Mouse (Mus musculus) kidney, embryonic 15.5 days (tissue): ENCODE measurements around the gene Scfd2. TPM values are rescaled to one million over a fixed set of nuclear protein-coding genes. Genes with fewer than 3 reads are reported as not detected.
A peak's percentile ranks its signal among the peaks of the same experiment; 100 is the strongest.

Experiments
- ATAC-seq: fragments of 200-750 bp; cut with Nextera tagmentation; replicated peaks from 2 replicates; pipeline ENCODE4 v1.8.0; 2017; ENCODE audit warnings: moderate TSS enrichment; ENCODE audit not compliant: low FRiP score
- H3K27ac ChIP-seq: fragments of 300-500 bp; sonication (generic); 2 replicates; pipeline ENCODE4 v1.5.1; 2015; ENCODE audit warnings: mild to moderate bottlenecking, inconsistent platforms
- H3K27me3 ChIP-seq: fragments of 300-500 bp; sonication (generic); 2 replicates; pipeline ENCODE4 v1.6.1; 2015; ENCODE audit warnings: inconsistent platforms
- H3K36me3 ChIP-seq: fragments of 300-500 bp; sonication (generic); 2 replicates; pipeline ENCODE4 v1.6.1; 2015; ENCODE audit warnings: inconsistent platforms
- H3K4me1 ChIP-seq: fragments of 300-500 bp; sonication (generic); 2 replicates; pipeline ENCODE4 v1.6.1; 2015; ENCODE audit warnings: inconsistent platforms
- H3K4me2 ChIP-seq: fragments of 300-500 bp; sonication (generic); 2 replicates; pipeline ENCODE4 v1.6.1; 2015; ENCODE audit warnings: moderate library complexity, mild to moderate bottlenecking, inconsistent platforms
- H3K4me3 ChIP-seq: fragments of 300-500 bp; sonication (generic); replicated peaks from 2 replicates; pipeline ENCODE4 v1.5.1; 2015; ENCODE audit warnings: mild to moderate bottlenecking, inconsistent platforms
- H3K9ac ChIP-seq: fragments of 300-500 bp; sonication (generic); 2 replicates; pipeline ENCODE4 v1.6.1; 2015; ENCODE audit warnings: mild to moderate bottlenecking, inconsistent platforms
- H3K9me3 ChIP-seq: fragments of 300-500 bp; sonication (generic); replicated peaks from 2 replicates; pipeline ENCODE4 v1.6.1; 2016; ENCODE audit warnings: inconsistent platforms
- WGBS: fragments of 180-500 bp; shearing (Covaris S2); methylation state at CpG from one replicate; pipeline ENCODE4 v1.1.7; 2015; ENCODE audit warnings: mixed read lengths; 5-methylcytosine and 5-hydroxymethylcytosine counted together
- polyA plus RNA-seq: library from polyadenylated mRNA; unstranded; fragments of >200 nt; fragmentation: Nextera tagmentation; extraction: Ambion mirVana; gene quantifications from 2 replicates; pipeline ENCODE4 v1.2.1, GENCODE M21; 2015

Scfd2 gene
- polyA plus RNA-seq, 1 experiment from 2014 or later = 18.3 TPM

DNA sequence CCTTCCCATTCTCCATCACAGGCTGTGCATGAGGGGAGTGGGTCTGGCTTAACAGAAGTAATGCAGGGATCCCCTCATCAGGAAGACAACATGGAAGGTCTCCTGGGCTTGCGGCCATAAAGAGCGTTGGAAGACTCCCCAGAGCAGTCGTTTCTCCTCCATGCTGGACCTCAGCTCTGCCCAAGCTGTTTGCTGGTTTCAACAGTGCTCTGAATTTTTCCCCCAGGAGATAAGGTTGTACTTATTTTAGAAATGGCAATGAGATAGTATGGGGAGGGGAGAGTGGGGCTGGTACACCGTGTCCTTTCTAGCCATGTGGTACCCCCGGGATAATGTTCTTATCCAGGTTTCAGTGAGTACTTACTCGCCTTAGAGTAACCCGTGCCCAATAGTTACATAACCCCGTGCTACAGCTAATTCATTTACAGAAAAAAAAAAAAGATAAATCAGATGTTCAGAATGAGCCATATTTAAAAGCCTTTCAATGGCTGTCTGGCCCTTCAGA, 285.9 kb downstream of the Scfd2 start:
- H3K4me3 ChIP-seq = no peak overlapping the region
- H3K9ac ChIP-seq = no peak overlapping the region
- H3K27ac ChIP-seq = peak overlapping the region; percentile 49; the same call in 1 of the 2 replicates
- peaks cover 6% of the 10 kb centered on the region; the same call in 1 of the 2 replicates for H3K27me3 ChIP-seq
- ATAC-seq = no peak
- no peaks in the 10 kb centered on the region for H3K9me3 ChIP-seq
- WGBS = 75% methylated on average over 8 of the region's 8 CpGs
- no peak overlapping the region for H3K4me2 ChIP-seq
- no peaks in the 10 kb centered on the region for H3K36me3 ChIP-seq
- H3K4me1 ChIP-seq = peaks cover 37% of the 10 kb centered on the region

DNA sequence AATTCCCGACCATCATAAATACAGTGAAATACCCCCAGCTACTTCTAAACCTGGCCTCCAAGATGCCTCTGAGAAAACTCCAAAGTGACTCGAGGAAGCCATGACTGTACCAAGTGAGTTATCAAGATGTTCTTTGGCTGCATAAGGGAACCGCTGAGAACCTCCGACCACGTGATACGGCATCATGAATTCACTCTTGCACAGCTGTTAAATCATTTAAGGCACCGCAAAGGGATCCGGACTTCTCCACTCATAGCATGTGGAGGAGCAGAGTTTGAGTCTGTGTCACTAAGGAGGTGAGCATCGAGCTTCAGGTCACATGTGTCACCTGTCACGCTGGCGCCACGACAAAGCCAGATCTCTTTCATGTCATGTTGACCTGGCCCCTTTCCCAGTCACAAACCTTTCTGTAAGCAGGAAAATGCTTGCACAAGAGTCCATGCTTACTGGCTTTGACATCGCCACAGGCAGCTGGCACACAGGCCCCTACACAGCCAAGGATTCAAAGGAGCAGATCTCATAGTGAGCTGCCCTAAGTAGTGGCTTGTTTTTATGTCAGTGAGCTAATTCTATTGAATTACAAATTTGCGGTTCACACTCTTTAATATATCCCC, 287.0 kb downstream of the Scfd2 start:
- no peak for ATAC-seq
- Histone ChIP-seq H3K27ac (no peak overlapping the region), H3K4me2 (no peak overlapping the region), H3K4me3 (no peak overlapping the region), H3K9ac (no peak overlapping the region), H3K36me3 (no peaks in the 10 kb centered on the region), H3K9me3 (no peaks in the 10 kb centered on the region), H3K4me1 (peaks cover 27% of the 10 kb centered on the region), H3K27me3 (peaks cover 6% of the 10 kb centered on the region; the same call in 1 of the 2 replicates)
- 73% methylated on average over 14 of the region's 14 CpGs for WGBS

DNA sequence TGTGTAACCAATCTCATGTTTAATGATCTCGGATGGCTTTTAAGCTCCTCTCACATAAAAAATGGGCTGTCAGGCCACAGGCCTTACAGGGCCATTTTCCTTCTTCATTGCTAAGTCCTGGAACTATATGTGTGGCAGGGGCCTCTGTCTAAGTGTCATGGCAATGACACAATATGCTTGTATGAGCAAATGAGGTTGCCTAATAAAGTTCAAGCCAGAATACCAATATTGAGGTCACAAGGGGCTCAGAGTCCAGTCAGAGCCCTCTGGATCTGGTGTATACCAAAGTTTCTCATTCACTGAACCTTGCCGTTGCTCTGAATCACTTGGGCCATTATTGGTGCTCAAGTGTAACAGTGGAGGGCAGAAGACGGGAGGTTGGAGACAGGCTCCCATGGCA, 288.9 kb downstream of the Scfd2 start:
- no peak for ATAC-seq
- WGBS = 61% methylated on average over 3 of the region's 3 CpGs
- H3K4me3 ChIP-seq = no peak overlapping the region
- H3K9ac ChIP-seq = no peak overlapping the region
- H3K9me3 ChIP-seq = no peaks in the 10 kb centered on the region
- no peaks in the 10 kb centered on the region for H3K36me3 ChIP-seq
- H3K27me3 ChIP-seq = peaks cover 6% of the 10 kb centered on the region; the same call in 1 of the 2 replicates
- peaks cover 25% of the 10 kb centered on the region for H3K4me1 ChIP-seq
- H3K27ac ChIP-seq = no peak overlapping the region
- no peak overlapping the region for H3K4me2 ChIP-seq

DNA sequence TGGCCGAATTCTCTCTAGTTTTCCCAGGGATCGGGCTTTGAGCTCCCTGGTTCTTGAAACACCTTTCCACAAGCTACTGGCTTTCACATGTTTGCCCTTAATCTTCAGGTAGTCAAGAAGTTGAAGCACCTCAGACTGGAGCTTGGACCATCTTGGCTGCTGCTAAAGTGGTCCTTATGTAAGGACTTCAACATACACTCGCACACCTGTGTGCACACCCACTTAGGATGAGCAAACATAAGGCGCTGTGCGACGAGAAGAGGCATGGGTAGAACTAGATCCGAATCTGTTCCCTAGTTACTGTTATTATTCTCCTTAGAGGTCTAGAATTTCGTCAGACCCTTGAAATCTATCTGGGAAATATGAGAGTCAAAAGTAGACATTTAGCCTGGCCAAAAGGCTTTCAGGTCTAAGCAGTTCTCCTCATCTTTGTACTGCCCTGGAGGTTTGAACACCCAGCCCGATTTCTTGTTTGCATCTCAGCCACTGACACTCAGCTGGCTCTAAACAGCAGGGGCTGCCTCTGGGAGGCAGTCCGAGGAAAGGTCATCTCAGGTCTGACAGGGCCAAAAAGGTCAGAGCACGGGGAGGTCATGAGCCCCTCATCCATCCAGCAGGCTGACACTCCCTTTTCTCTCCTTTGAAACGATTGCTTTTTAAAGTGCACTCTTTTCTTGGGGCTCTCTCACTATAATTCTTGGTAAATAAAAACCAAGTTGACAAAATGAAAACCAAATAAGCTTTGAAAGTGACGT, 290.5 kb downstream of the Scfd2 start:
- Histone ChIP-seq H3K4me2 (no peak overlapping the region), H3K9ac (no peak overlapping the region), H3K36me3 (no peaks in the 10 kb centered on the region), H3K27ac (no peak overlapping the region), H3K4me3 (no peak overlapping the region), H3K9me3 (no peaks in the 10 kb centered on the region), H3K4me1 (peaks cover 10% of the 10 kb centered on the region), H3K27me3 (peaks cover 6% of the 10 kb centered on the region; the same call in 1 of the 2 replicates)
- WGBS = 59% methylated on average over 13 of the region's 13 CpGs
- ATAC-seq = no peak

DNA sequence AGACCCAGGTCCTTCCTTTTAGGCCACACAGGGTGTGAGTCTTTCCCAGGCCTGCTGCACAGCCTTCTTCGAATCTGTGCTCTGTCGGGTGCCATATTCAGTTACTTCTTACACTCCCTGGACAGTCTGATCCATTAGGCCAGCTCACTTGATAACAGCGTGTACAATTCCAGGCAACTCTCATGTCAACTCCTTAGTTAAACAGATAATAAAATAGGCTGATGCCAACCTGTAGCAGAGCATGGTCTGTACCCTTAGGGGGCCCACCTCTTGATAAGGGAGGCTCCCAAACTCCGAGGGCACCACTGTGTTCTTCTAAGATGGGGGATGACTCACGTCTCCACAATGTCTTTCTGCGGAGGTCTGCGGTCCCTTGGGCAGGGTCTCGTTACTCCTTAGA, 291.3 kb downstream of the Scfd2 start:
- Histone ChIP-seq H3K4me2 (no peak overlapping the region), H3K27me3 (peaks cover 6% of the 10 kb centered on the region; the same call in 1 of the 2 replicates), H3K4me1 (peaks cover 4% of the 10 kb centered on the region), H3K9ac (no peak overlapping the region), H3K9me3 (no peaks in the 10 kb centered on the region), H3K36me3 (no peaks in the 10 kb centered on the region), H3K27ac (no peak overlapping the region), H3K4me3 (no peak overlapping the region)
- ATAC-seq = no peak; the same call in 1 of the 2 replicates
- WGBS = 63% methylated on average over 8 of the region's 8 CpGs

DNA sequence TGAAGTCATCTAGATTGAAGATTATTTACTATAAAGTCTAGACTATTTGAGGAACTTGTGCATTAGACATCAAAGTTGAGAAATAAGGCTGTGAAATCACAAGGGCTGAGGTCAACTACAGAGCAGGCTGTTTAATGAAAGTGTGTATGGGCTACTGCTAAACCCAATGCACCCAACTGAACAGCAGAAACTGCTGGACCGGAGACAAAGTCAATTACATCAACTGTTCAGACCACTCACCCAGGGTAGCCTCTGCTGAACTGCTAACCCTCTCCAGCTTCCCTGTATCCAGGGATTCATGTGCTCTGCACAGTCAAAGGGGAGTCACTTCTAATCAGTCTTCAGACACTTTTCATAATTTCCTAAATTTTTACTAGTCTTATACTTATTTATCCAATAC, 292.2 kb downstream of the Scfd2 start:
- peaks cover 6% of the 10 kb centered on the region; the same call in 1 of the 2 replicates for H3K27me3 ChIP-seq
- peak; percentile 79; the same call in 1 of the 2 replicates for ATAC-seq
- WGBS = 43% methylated on average over 1 of the region's 1 CpGs

DNA sequence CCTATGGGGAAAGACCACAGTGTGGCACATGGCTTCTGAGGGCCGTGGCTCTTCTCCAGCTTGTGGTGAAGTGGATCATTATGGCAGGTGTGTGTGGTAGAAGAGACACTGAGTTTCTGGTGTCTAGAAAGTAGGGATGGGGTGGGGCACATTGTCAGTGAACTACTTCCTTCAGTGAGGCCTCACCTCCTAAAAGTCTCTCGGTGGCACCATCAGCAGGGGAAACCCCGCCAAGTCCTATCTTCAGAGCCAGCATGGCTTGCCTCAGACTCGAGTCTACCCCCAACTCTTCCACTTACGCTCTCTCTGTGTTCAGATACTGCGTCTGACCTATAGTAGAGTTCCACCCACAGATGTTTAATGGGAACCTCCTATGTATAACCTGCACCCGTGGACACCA, 297.8 kb downstream of the Scfd2 start:
- WGBS = 86% methylated on average over 7 of the region's 7 CpGs
- no peak overlapping the region for H3K4me2 ChIP-seq
- no peak overlapping the region for H3K27ac ChIP-seq
- no peak for ATAC-seq
- no peaks in the 10 kb centered on the region for H3K27me3 ChIP-seq
- no peaks in the 10 kb centered on the region for H3K36me3 ChIP-seq
- H3K4me1 ChIP-seq = peaks cover 12% of the 10 kb centered on the region; the same call in 1 of the 2 replicates
- H3K4me3 ChIP-seq = no peak overlapping the region
- H3K9me3 ChIP-seq = no peaks in the 10 kb centered on the region
- H3K9ac ChIP-seq = no peak overlapping the region

More for the DNA sequence above, 292.2 kb downstream of the Scfd2 start:
- Histone ChIP-seq H3K36me3 (no peaks in the 10 kb centered on the region), H3K4me3 (no peak overlapping the region), H3K9me3 (no peaks in the 10 kb centered on the region), H3K9ac (no peak overlapping the region), H3K4me2 (no peak overlapping the region), H3K27ac (no peak overlapping the region), H3K4me1 (no peaks in the 10 kb centered on the region; the same call in 1 of the 2 replicates)

DNA sequence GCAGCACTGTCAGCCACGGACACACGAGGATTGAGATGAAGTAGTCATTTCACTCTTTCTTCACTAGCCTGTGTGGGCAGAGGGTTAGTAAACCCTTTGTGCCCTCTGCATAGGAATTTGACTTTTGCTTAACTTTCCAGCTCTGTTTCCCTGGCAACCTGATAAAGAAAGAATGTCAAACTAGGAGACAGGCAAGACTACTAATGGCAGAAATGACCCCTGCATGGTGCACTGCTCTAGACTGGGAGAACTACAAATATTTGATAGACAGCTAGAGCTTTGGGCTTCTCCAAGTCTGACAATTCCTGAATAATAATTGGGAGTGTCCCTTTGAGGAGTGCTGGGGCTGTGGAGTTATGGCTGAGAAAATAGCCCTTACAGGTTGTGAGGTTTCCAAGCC, 301.0 kb downstream of the Scfd2 start:
- Histone ChIP-seq H3K9me3 (no peaks in the 10 kb centered on the region), H3K36me3 (no peaks in the 10 kb centered on the region), H3K4me3 (no peak overlapping the region), H3K4me2 (no peak overlapping the region), H3K27me3 (no peaks in the 10 kb centered on the region), H3K9ac (no peak overlapping the region), H3K27ac (no peak overlapping the region), H3K4me1 (peaks cover 21% of the 10 kb centered on the region)
- 88% methylated on average over 2 of the region's 2 CpGs for WGBS
- ATAC-seq = no peak

DNA sequence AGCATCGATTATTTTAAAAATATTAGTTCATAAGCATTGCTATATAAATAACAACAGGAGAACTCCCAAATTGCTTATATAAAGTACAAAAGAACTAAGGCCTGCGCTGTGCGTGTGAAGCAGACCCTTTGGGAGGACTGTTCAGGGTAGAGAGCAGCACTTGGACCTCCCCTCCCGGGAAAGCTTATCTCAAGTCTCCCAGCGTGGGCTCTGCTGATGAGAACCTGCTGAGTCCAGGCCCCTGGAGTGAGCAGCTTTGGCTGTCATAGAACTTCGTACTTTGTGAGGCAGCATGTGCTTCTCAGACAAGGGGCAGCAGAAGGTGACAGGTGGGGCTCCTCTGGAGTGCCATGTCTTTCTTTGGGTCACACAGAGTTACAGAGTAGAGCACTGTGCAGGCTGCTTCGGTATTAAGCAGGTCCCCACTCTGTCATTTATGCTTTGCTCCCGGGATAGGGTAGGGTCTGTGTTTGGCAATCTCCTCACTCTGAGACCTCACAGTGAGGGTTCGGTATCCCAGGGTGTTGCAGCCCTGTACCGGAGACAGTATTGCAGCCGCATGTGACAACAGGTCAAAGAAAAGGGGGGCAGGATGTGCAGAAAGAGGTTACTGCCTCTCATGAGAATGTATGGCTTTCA, 301.7 kb downstream of the Scfd2 start:
- H3K4me2 ChIP-seq = no peak overlapping the region
- H3K27ac ChIP-seq = no peak overlapping the region
- WGBS = 71% methylated on average over 11 of the region's 11 CpGs

DNA sequence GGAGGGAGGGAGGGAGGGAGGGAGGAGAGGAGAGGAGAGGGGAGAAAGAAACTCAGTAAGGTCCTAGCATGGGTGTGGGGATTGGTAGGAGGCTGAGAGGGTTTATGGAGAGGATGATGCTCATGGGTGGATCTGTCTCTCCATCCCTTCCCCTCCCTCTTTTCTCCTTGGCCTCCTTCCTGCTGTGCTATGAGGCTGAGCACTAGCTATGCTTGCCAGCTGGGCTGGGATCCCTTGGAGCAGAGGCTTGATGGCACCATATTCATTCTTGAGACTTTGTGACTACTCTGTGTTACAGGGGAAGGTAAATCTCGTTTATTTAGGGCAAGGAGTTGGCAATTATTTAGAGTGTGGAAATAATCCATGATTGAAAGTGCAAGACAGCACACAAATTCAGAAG, 302.6 kb downstream of the Scfd2 start:
- 68% methylated on average over 1 of the region's 1 CpGs for WGBS
- no peak overlapping the region for H3K27ac ChIP-seq
- no peak overlapping the region for H3K9ac ChIP-seq
- no peak for ATAC-seq
- H3K4me2 ChIP-seq = no peak overlapping the region
- no peaks in the 10 kb centered on the region for H3K36me3 ChIP-seq
- peaks cover 21% of the 10 kb centered on the region for H3K4me1 ChIP-seq
- no peaks in the 10 kb centered on the region for H3K9me3 ChIP-seq
- no peaks in the 10 kb centered on the region for H3K27me3 ChIP-seq
- H3K4me3 ChIP-seq = no peak overlapping the region

More for the DNA sequence above, 301.7 kb downstream of the Scfd2 start:
- no peak overlapping the region for H3K4me3 ChIP-seq
- no peaks in the 10 kb centered on the region for H3K9me3 ChIP-seq
- H3K36me3 ChIP-seq = no peaks in the 10 kb centered on the region
- H3K9ac ChIP-seq = no peak overlapping the region
- H3K27me3 ChIP-seq = no peaks in the 10 kb centered on the region
- ATAC-seq = 0 out of 2 replicates have a peak, but pooled peaks have one; percentile 20
- peaks cover 21% of the 10 kb centered on the region for H3K4me1 ChIP-seq

DNA sequence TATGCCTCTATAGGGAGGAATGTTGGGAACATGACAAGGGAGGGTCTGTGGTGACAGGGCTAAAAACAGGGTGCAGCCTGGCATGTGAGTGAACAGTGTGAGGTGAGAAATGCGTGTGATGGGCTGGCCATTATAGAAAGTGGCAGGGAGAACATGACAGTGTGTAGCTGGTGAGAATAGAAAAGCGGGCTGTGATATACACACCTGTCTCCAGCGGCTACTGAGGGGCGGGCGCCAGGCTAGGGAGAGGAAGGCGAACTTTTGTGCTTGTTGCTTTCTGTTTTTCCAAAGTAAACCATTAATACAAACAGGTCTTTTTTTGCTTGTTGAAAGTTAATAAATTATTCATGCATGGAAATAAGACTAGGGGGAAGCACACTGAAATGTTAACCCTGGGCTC, 304.2 kb downstream of the Scfd2 start:
- Histone ChIP-seq H3K27me3 (no peaks in the 10 kb centered on the region), H3K4me2 (0 out of 2 replicates have a peak overlapping the region, but pooled peaks have one; percentile 16), H3K36me3 (no peaks in the 10 kb centered on the region), H3K27ac (peak overlapping the region; percentile 51; the same call in 1 of the 2 replicates), H3K4me1 (peaks cover 21% of the 10 kb centered on the region), H3K9me3 (no peaks in the 10 kb centered on the region), H3K9ac (no peak overlapping the region), H3K4me3 (no peak overlapping the region)
- 80% methylated on average over 6 of the region's 6 CpGs for WGBS
- peak; percentile 68 for ATAC-seq

DNA sequence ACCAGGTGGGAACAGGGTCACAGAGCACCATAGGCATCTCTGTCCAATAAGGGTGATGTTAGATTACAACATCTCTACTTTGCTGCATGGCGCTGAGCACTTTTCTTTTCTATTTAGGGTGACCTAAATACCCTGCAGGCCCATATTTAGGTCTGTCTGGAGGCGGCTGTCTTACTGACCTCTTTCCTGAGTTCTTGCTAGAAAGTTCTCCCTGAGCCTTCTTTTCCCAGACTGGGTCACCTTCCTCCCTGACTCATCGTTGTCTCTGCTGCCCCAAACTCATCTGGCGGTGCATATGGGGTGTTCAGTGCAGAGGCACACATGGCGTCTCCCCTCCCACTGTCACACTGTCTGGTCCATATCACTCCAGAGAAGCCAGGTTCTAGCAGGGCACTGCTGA, 305.4 kb downstream of the Scfd2 start:
- no peak overlapping the region for H3K27ac ChIP-seq
- H3K27me3 ChIP-seq = no peaks in the 10 kb centered on the region
- WGBS = 90% methylated on average over 5 of the region's 5 CpGs
- H3K36me3 ChIP-seq = no peaks in the 10 kb centered on the region
- H3K4me3 ChIP-seq = no peak overlapping the region
- H3K9me3 ChIP-seq = no peaks in the 10 kb centered on the region
- no peak overlapping the region for H3K9ac ChIP-seq
- no peak overlapping the region for H3K4me2 ChIP-seq
- H3K4me1 ChIP-seq = peaks cover 21% of the 10 kb centered on the region
- no peak for ATAC-seq
